Mouse (Mus musculus) left cerebral cortex, adult 2 months (tissue): ENCODE data around the gene Cd300a. TPM values are rescaled to one million over a fixed set of nuclear protein-coding genes. Genes with fewer than 3 reads are reported as not detected.

Experiments
- DNase-seq, 2 experiments: peaks; one replicate each; pipeline ENCODE4 v3.0.0; 2021 to 2022; ENCODE audit warnings: low spot score in 2 of 2, mixed read lengths in 1 of 2; ENCODE audit errors: extremely low spot score in 1 of 2
- H3K27ac ChIP-seq: fragments of 200-600 bp; 2 replicates; pipeline ENCODE4 v1.8.1; 2022
- H3K4me3 ChIP-seq: fragments of 200-600 bp; 2 replicates; pipeline ENCODE4 v1.8.1; 2022
- CTCF ChIP-seq: fragments of 200-600 bp; IDR thresholded peaks from 2 replicates; pipeline ENCODE4 v1.8.1; 2022; ENCODE audit warnings: antibody characterized with exemption, mild to moderate bottlenecking, moderate library complexity
- intact Hi-C: fragments of 180-260 bp; cut with DNase I; formaldehyde crosslinking; loops from one replicate; pipeline ENCODE4 v1.15.1; 2025
- total RNA-seq, 2 experiments: library from RNA; stranded (reverse); gene quantifications; 2 replicates each; pipeline ENCODE4 v1.2.3; 2021

Gene Cd300a
- total RNA-seq, 2 experiments from 2014 or later: 0.56 to 0.84 TPM

DNA sequence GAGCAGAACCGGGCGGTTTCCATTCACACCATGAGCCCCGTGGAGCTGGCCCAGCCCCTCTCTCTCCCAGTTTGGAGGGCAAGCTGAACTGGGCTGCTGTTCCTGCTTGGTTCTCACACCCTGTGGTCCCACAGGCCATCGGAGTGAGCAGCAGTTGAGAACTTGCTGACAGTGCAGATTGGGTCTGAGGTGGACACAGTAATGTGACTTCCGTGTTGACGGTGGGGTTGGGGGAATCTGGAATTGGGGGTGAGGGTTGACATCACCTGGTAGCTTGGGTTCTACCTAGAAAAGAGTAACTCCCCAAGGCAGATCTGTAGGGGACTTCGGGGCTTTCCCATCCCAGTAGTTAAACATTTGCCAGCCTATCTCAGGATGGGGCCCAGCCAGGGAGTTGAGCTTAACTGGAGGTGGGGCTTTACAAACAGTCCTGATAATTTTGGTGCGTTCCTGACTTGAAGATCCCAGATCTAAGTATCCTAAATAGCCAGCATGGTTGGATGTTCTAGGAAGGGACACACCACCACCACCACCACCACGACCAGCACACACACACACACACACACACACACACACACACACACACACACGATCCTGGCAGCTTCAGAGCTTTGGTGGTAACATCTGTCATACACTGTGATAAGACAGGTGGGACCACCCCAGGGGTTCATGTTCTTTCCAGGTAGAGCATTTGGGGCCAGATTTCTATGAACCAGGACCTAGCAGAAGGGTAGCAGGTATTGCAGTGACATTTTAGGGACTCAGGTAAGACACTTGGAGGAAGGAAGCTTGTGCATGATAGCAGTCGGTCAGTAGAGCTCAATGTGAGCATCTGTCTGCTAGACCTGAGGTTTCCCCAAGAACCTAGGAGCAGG lies 22.2 kb upstream of the Cd300a start:
- H3K4me3 ChIP-seq: no peak overlapping the region
- H3K27ac ChIP-seq: no peak overlapping the region
- intact Hi-C loops: no loop called here
- no peak for TF ChIP-seq CTCF
- no peak for DNase-seq

GRCm38 (mm10) chr11:114868280-114868679 lies 21.6 kb upstream of the Cd300a start:
- intact Hi-C loops: no loop called here
- Histone ChIP-seq H3K4me3 (no peak overlapping the region), H3K27ac (no peak overlapping the region)
- no peak for TF ChIP-seq CTCF
- no peak for DNase-seq

GRCm38 (mm10) chr11:114869787-114870186 lies 20.1 kb upstream of the Cd300a start:
- no peak for TF ChIP-seq CTCF
- Histone ChIP-seq H3K4me3 (no peak overlapping the region), H3K27ac (no peak overlapping the region)
- intact Hi-C loops: no loop called here
- no peak for DNase-seq

DNA sequence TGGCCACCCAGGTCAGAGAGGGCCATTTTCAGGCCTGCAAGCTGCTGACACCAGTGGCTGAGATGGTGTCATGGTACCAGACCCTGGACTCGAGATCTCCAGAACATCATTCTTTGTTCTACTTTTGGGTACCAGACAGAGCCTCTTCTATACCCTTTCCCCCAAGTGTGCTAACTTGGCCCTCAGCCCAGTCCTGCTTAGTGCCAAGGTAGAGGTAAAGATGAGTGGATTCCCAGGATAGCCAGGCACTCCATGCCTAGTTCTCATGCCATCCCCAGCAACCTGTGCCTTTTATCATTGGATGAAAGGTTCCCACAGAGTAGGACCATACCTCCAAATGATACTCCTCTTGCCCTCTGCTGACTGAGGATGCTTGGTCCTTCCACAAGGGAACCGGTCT lies 18.3 kb upstream of the Cd300a start:
- Histone ChIP-seq H3K27ac (no peak overlapping the region), H3K4me3 (no peak overlapping the region)
- TF ChIP-seq CTCF: no peak
- intact Hi-C loops: no loop called here
- no peak for DNase-seq

DNA sequence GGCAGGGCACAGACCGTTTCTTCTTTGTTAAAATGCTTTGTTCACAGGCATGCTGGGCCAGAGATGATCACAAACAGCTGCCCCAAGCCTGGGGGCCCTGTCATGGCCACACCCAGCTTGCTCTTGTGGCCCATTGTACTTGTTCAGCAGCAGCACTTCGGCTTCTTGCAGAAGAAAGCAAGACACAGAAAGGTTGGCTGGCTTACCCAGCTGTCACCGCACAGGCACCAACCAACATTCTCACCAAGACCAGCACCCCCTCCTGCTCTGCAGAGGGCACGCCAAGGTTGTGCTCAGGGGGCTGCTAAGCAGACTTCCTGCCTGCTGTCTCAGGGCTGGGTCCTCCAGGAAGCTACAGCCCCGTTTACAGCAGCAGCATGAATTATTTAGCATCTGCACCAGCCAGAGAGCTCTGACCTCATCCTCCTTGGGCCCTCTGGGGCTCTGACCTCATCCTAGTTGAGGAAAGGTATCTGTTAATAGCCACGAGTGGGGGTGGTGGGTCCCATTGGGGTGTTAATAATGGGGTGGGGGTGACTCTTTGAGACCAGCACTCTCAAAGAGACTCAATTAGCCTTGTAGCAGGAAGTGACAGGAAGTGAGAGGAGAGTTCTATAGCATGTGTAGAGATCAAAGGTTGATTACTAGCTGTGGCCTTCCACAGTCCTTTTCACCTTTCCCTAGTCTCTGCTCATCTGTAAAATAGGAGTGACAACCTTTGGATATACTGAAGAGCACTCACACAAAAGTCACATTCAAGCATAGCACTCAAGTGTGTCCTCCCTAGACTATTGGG lies 16.6 kb upstream of the Cd300a start:
- TF ChIP-seq CTCF: no peak
- H3K4me3 ChIP-seq: no peak overlapping the region
- intact Hi-C loops: no loop called here
- no peak for DNase-seq
- H3K27ac ChIP-seq: no peak overlapping the region

DNA sequence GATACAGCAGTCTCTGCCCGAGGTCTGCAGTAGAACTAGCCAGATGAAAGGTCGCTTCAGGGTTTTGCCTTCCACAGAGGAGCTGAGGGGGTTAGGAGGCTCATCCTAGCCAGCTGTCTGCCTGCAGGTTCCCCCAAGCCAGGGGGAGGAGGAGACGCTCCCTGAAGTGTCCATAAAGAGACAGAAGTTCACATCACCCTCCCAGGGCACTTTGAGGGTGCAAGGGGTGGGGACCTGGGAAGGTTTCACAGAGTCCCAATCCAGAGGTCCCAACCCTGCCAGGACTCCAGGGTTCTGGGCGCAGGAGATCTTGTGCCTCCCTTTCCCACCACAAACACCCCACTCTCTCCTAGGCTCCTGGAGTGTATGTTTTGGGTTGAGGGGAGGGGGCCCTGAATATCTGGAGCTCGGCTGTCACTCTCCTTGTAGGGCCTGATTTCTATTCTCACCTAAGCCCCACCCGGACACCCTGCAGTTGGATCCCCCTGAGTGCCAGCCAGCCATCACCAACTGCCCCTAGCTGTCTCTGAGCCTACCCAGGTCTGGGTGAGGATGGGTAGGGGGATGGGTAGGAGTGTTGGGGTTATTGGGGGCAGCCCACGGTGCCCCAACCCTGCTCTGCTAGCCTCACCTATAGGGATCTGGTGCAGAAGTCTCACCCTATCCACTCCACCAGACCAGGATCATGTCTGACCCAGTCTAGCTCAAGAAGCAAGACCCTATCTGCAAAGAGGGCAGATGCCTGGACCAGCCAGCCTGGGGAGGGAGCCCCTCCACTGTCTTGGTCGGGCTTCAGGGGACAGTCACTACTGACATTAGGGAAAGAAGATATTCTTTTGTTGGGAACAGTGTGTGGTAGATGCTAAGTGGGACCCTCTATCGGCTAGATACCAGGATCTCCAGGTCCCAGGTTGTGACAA lies 15.4 kb upstream of the Cd300a start:
- DNase-seq: no peak
- intact Hi-C loops: no loop called here
- Histone ChIP-seq H3K4me3 (no peak overlapping the region), H3K27ac (no peak overlapping the region)
- TF ChIP-seq CTCF: no peak

DNA sequence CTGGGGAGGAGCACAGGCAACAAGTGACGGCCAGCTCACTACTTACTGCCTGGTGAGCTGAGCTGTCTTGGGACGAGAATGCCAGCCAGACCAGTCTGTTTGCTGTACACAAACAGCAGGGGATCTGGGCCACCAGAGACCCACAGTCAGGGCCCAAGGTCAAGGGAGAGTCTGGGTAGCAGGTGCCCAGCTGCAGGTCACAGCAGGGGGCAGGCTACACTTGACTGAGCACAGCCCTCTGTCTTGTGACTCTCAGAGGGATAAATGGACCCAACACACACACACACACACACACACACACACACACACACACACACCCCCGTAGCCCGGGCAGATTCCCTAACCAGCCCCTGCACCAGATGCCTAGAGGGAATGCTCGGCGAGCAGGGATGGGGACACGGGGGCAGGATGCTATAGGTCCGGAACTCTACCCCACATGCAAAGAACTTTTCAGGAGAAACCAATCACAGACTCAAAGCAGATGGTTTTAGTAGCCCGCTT lies 14.5 kb upstream of the Cd300a start:
- no peak for TF ChIP-seq CTCF
- intact Hi-C loops: no loop called here
- Histone ChIP-seq H3K4me3 (no peak overlapping the region), H3K27ac (no peak overlapping the region)
- DNase-seq: no peak

DNA sequence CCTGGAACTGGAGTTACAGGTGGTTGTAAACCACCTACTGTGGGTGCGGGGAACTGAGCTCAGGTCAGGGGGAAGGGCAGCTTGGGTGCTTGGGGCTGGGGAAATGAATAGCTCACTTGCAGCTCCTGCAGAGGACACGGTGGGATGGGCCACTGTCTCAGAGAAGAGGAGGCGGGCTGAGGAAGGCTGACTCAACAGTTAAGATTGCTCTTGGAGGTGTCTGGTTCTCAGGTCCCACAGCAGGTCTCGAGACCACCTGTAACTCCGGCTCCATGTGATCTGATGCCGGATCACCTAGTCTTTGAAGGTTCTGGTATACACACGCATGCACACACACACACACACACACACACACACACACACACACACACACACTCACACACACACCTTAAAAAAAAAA lies 13.7 kb upstream of the Cd300a start:
- TF ChIP-seq CTCF: no peak
- intact Hi-C loops: no loop called here
- Histone ChIP-seq H3K27ac (no peak overlapping the region), H3K4me3 (no peak overlapping the region)
- DNase-seq: no peak

GRCm38 (mm10) chr11:114876621-114877020 lies 13.2 kb upstream of the Cd300a start:
- Histone ChIP-seq H3K27ac (no peak overlapping the region), H3K4me3 (no peak overlapping the region)
- no peak for DNase-seq
- no peak for TF ChIP-seq CTCF
- intact Hi-C loops: loop anchor here (1.0 kb wide), 1 partner anchor 64 kb away; no protein-coding TSS in a partner anchor

- peak; percentile 69 for TF ChIP-seq CTCF
- H3K4me3 ChIP-seq: no peak overlapping the region
- H3K27ac ChIP-seq: no peak overlapping the region
- DNase-seq: peak; percentile 35 to 56
- intact Hi-C loops: loop anchor here (1.0 kb wide), 1 partner anchor 65 kb away; no protein-coding TSS in a partner anchor
Observed at GRCm38 (mm10) chr11:114877145-114877544, 12.7 kb upstream of the Cd300a start.

DNA sequence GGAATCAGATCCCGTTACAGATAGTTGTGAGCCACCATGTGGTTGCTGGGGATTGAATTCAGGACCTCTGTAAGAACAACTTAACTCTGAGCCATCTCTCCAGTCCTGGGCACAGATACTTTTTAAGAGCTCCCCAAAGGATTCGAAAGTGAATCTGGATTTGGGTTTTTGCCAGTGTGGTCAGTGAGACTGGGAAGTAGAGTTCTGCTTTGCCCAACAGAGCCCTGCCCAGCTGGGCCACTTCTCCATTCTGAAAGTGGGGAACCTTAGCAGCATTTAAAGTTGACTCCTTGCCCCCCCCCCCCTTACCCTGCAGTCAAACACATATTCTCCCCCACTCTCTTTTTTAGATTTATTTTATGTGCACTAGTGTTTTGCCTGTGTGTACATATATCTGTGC lies 10.2 kb upstream of the Cd300a start:
- DNase-seq: no peak
- TF ChIP-seq CTCF: no peak
- Histone ChIP-seq H3K27ac (no peak overlapping the region), H3K4me3 (no peak overlapping the region)
- intact Hi-C loops: loop anchor here (1.0 kb wide), 1 partner anchor 34 kb away; no protein-coding TSS in a partner anchor
